Mouse (Mus musculus) spleen, embryonic (tissue): ENCODE results near the gene Tsen54.

Source experiments
- CTCF ChIA-PET: fragments of 350-600 bp; sonication (Branson Sonifier 250); formaldehyde crosslinking; loops from one replicate; lab custom pipeline; 2022; lab: Charles Lee

The Tsen54 gene

DNA sequence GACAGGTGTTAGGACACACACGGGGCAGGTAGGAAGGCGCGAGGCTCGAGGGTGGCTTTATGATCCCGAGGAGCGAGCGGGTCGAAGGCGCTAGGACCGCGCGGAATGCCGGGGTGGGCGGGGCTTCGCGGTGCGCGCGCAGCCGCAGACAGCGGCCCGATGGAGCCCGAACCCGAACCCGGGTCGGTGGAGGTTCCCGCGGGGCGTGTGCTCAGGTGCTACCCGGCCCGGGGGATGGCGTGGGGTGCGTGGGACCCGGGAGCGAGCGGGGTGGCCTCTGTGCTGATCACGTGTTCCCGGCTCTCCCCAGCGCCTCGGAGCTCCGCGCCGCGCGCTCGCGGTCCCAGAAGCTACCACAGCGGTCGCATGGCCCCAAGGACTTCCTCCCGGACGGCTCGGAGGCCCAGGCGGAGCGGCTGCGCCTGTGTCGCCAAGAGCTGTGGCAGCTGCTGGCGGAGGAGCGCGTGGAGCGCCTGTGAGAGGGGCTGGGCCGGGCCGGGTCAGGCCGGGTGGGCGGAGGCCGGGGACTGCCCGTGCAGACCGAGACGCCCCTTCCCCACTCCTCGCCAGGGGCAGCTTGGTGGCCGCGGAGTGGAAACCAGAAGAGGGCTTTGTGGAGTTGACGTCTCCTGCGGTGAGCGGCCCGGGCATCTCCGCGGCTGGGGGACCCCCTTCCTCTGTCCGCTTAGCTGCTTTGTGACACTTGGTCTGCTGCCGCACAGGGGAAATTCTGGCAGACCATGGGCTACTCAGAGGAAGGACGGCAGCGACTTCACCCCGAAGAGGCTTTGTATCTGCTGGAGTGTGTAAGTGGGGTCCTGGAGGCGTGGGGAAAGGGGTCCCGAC lies at the start of gene Tsen54:
Tsen54 (plus strand) TSS at position 120 of the 846 bp plus-strand sequence.
- CTCF ChIA-PET = interaction anchor here (0.5 to 1.3 kb wide), 3 partner anchors 41 to 94 kb away, joined by 3 read pairs; partner anchors contain the start of gene Tmem94

GRCm38 (mm10) chr11:115765103-115765606 lies 49.4 kb upstream of the Tsen54 start, which contains the start of gene Tmem94:
Gene Tmem94, plus strand, starts transcription at chr11:115765433.
- CTCF ChIA-PET = interaction anchor here (0.5 to 1.0 kb wide), 5 partner anchors 14 to 609 kb away, joined by 3 to 5 read pairs (median 4); partner anchors contain the start of gene Tsen54

DNA sequence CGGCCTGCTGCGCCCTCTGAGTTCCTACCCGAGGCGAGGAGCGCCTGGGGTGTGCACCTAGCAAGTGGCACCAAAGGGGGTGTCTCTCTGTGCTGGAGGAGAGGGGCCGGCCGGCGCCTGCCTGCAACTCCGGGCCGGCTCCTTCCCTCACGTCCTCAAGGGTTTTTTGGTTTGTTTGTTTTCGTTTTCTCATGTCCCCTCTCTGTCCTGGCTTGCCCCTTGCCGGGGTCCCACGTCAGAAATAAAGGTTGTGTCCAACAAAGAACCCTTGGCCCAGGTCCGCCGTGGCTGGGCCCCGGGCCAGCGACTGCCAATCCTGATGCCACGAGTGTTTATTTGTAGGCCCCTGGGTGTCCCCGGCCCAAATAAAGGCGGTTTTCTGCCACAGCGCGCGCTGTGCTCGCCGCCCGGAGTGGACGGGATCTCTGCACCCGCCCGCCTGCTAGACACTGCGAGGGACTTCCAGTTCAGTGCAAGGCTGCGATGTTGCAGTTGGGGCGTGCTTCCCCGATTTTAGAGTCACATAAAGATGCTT lies 48.9 kb upstream of the Tsen54 start:
- CTCF ChIA-PET = interaction anchor here (0.5 to 1.0 kb wide), 2 partner anchors 15 to 49 kb away, joined by 3 to 4 read pairs; partner anchors contain the start of gene Tsen54

GRCm38 (mm10) chr11:115766356-115766943 lies 48.1 kb upstream of the Tsen54 start:
- CTCF ChIA-PET = no interaction called here

GRCm38 (mm10) chr11:115766981-115767380 lies 47.5 kb upstream of the Tsen54 start:
- CTCF ChIA-PET = no interaction called here

DNA sequence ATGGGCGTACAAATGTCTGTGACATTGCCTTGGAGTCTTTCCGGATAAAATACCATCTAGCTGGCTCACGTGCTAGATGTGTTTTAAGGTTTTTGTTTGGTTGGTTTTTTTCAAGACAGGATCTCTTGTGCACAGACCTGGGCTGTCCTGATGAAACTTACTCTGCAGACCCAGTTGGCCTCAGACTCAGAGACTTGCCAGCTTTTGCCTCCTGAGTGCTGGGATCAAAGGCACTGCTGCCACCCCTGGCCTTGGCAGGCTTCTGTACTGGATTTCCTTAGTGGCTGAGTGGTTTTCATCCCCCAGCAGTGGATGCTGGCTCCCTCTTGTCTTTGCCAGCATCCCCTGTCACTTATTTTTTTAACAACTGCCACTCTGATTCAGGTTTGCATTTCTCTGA lies 45.6 kb upstream of the Tsen54 start:
- CTCF ChIA-PET = interaction anchor here (0.6 to 1.1 kb wide), 2 partner anchors 11 to 144 kb away, joined by 4 to 8 read pairs; no protein-coding TSS in a partner anchor

DNA sequence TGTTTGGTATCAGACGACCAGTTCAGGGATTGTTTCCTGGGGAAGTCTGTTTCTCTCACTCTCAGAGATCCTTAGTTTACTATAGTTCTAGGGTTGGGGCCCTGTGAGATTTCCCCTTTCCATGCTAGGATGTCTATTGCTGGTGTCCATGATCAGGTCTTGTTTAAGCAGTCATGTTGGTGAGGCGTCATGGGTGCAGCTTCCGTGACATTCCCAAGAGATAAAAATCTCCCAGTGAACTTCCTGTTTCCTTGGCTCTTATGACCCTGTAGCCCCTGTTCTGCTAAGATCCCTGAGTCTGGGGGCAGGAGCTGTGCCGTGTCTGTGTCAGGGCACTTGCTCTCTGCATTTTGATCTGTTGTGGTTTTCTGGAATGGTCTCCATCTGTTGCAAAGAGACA lies 39.9 kb upstream of the Tsen54 start:
- CTCF ChIA-PET = no interaction called here

DNA sequence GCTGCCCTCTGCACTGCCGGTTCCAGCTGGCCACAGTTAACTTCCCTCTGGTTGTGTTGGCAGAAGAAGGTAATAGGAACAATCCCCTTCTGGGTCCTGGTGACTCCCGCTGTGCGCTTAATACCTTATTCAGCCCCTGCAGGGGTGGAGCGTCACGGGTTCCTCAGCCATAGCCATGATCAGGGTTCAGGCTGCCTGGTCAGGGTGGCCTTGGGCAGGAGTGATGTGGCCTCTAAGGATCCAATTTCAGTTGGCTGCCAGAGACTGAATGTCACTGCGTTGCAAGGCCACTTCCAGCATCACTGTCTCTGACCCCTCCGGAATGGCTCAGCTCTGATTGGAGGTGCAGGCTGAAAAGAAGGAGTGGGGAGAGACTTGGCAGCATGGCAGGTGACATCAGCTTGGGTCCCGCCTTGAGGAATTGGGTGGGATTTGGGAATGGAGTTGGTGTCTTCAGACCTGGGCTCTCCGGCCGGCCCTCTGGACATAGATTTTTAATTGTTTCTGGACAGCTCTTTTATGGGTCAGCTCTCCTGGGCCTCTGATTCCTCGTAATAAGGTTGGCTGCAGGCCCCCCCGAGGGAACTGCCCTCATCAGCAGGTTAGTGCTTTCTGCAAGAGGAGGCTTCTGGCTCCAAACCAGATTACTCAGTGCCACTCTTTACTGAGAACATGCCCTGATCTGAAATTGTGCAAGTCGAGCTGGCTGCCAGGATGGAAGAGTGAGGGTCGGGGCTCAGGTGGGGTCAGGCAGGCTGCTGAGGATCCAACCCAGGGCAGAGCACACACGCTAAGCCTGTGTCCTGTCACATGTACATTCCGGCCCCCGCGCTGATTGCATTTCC lies 38.5 kb upstream of the Tsen54 start:
- CTCF ChIA-PET = interaction anchor here (0.6 kb wide), 1 partner anchor 115 kb away, joined by 6 read pairs; no protein-coding TSS in a partner anchor

- CTCF ChIA-PET = interaction anchor here (0.6 to 0.7 kb wide), 2 partner anchors 105 to 116 kb away, joined by 6 to 10 read pairs; no protein-coding TSS in a partner anchor
Measured at GRCm38 (mm10) chr11:115776954-115777353, 37.6 kb upstream of the Tsen54 start.

DNA sequence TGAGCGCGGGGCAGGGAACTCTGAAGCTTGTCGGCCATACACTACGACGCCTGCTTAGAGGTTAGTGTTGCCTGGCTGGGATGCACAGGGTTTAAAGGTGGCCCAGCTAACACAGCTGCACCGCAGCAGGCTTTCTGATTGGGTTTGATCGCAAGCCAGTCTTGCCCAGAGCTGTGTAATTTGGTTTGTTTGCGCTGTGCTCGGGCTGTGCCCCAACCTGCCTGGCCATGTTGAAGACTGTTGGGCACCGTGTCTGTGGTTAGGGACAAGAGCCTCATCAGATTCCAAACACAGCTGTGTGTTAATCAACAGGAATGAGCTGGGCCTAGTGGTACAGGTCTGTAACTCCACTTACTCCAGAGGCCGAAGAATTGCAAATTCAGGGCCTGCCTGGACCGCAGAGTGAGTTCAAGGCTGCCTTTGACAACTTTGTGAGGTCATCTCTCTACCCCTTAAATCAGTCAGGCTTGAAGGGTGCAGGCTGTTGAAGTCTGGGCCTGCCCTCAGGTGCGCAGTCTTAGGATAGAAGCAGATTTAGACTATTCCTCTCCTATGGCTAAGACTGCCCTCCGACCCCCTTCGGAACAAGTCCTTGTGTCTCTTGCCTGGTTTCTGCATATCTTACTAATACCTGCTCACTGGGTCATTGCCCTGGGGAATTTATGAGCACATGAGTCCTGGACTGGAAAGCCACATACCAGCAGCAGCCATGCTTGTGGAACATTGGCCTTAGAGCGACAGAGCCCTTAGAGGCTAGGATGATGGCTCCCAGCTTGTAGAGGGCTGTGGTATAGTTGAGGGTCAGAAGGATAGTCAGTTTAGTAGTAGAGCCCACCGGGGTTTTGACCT lies 36.8 kb upstream of the Tsen54 start:
- CTCF ChIA-PET = interaction anchor here (0.7 kb wide), 1 partner anchor 106 kb away, joined by 10 read pairs; no protein-coding TSS in a partner anchor

DNA sequence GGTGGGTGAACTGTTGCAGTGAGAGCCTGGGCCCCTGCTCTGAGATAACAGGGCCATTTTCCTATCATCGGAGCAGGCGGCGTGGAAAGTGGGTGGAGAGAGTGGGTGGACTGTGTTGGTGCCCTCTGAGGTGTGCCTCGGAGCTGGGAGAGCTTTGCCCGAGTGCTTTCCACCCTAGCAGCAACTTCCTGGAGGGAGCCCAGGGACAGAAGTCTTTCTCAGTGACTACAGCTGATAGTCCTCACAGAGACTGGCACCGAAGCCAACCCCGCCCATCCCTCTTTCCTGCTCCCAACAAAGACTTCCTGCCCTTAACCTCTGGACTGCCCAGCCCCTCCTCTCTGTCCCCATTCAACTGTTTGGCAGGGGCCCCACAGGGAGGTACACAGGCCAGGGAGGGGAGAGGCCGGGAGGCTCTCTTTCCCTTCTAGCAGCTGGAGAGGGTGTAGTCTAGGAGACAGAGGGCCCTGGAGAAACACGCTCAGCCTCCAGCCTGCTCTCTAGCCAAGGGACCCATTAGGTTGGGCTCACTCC lies 35.4 kb upstream of the Tsen54 start:
- CTCF ChIA-PET = no interaction called here

- CTCF ChIA-PET = interaction anchor here (0.8 kb wide), 1 partner anchor 11 kb away, joined by 4 read pairs; no protein-coding TSS in a partner anchor
Measured at GRCm38 (mm10) chr11:115780141-115781070, 34.1 kb upstream of the Tsen54 start.

- CTCF ChIA-PET = no interaction called here
Measured at GRCm38 (mm10) chr11:115786473-115786872, 28.1 kb upstream of the Tsen54 start.

- CTCF ChIA-PET = no interaction called here
Measured at GRCm38 (mm10) chr11:115789787-115790186, 24.7 kb upstream of the Tsen54 start.

- CTCF ChIA-PET = interaction anchor here (0.6 kb wide), 1 partner anchor 239 kb away, joined by 5 read pairs; no protein-coding TSS in a partner anchor
Measured at GRCm38 (mm10) chr11:115791919-115792318, 22.6 kb upstream of the Tsen54 start.

DNA sequence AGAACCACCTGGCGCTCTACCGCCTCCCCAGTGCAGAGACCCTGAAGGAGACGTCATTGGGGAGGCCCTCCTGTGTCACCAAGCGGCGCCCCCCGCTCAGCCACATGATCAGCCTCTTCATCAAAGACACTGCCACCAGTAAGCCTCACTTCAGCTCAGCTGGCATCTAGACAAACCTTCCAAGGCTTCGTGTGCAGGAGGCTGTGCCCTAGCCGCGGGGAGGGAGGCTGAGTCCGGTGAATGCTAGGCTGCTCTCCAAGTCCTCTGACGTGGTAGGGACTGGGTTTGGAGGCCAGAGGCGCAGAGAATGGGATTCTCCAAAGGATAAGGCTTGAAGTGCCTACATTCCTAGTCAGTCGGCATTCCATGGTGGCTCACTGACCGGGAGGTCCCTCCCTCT lies 22.2 kb upstream of the Tsen54 start:
- CTCF ChIA-PET = interaction anchor here (0.6 kb wide), 1 partner anchor 239 kb away, joined by 5 read pairs; no protein-coding TSS in a partner anchor

DNA sequence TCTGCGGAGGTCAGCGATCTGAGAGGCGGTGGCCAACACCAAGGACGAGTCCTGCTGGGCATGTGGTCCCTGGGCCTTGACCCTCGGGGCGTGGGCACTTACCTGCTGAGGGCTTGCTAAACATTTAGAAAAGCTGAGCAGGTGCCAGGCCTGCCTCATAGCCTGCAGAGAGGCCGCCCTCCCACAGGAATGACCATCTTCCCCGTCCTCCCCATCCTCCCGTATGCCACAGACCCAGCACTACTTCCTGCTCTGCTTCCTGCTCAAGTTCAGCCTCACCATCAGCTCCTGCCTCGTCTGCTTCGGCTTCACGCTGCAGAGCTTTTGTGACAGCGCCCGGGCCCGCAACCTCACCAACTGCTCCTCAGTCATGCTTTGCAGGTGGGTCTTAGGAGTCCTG lies 17.6 kb upstream of the Tsen54 start:
- CTCF ChIA-PET = no interaction called here

DNA sequence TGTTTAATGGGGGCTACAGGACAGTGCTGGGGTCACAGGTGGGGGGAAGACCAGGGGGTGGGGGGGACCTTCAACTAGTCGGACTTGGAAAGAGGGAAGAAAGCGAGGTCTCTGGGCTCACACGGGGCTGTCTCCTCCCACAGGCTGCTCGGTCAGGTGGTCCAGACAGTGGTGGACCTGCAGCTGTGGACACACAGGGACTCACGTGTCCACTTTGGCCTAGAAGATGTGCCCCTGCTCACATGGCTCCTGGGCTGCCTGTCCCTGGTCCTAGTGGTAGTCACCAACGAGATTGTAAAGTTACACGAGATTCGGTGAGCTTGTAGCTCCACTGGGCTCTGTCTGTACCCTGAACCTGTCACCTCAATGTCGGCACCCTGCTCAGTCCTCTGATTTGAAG lies 16.9 kb upstream of the Tsen54 start:
- CTCF ChIA-PET = no interaction called here
